Mouse (Mus musculus) MEL (cell line): ENCODE measurements around the gene Nos3. TPM values are rescaled to one million over a fixed set of nuclear protein-coding genes. Genes with fewer than 3 reads are reported as not detected.
A peak's percentile ranks its signal among the peaks of the same experiment; 100 is the strongest.

Experiments
- DNase-seq: peaks from one replicate; pipeline ENCODE4 v3.0.0; 2011; ENCODE audit warnings: low read depth, low spot score
- H3K27ac ChIP-seq: 2 replicates; pipeline ENCODE4 v1.5.1; 2012; ENCODE audit warnings: low read depth, mild to moderate bottlenecking, control low read depth, low read length, moderate library complexity; ENCODE audit not compliant: control insufficient read depth
- H3K27me3 ChIP-seq, 2 experiments: fragments of 150-350 bp in 1 of 2; sonication (generic) in 1 of 2; 2 replicates each; pipeline ENCODE4 v1.6.1; 2012; ENCODE audit warnings: low read length in 2 of 2, mild to moderate bottlenecking in 2 of 2, improper control_type of control experiment in 1 of 2, moderate library complexity in 1 of 2; ENCODE audit not compliant: insufficient read depth in 2 of 2, control insufficient read depth in 1 of 2
- H3K36me3 ChIP-seq, 2 experiments: 2 replicates each; pipeline ENCODE4 v1.6.1; 2012 to 2014; ENCODE audit warnings: low read length in 2 of 2, improper control_type of control experiment in 1 of 2, inconsistent platforms in 1 of 2, mild to moderate bottlenecking in 1 of 2; ENCODE audit not compliant: insufficient read depth in 2 of 2, control insufficient read depth in 1 of 2
- H3K4me1 ChIP-seq, 2 experiments: fragments of 150-350 bp in 1 of 2; sonication (generic) in 1 of 2; 2 replicates each; pipeline ENCODE4 v1.6.1; 2012; ENCODE audit warnings: low read length in 2 of 2, improper control_type of control experiment in 1 of 2, mild to moderate bottlenecking in 1 of 2; ENCODE audit not compliant: insufficient read depth in 2 of 2, control insufficient read depth in 1 of 2
- H3K4me3 ChIP-seq, 2 experiments: fragments of 150-350 bp in 1 of 2; sonication (generic) in 1 of 2; 2 replicates each; pipeline ENCODE4 v1.5.1; 2012; ENCODE audit warnings: low read depth in 2 of 2, low read length in 2 of 2, mild to moderate bottlenecking in 2 of 2, moderate library complexity in 2 of 2, control low read depth in 1 of 2, improper control_type of control experiment in 1 of 2; ENCODE audit not compliant: control insufficient read depth in 1 of 2, insufficient read depth in 1 of 2
- H3K79me2 ChIP-seq: 2 replicates; pipeline ENCODE4 v1.6.1; 2012; ENCODE audit warnings: mild to moderate bottlenecking, low read length, moderate library complexity; ENCODE audit not compliant: control insufficient read depth, poor library complexity, insufficient read depth
- H3K9ac ChIP-seq: 2 replicates; pipeline ENCODE4 v1.6.1; 2012; ENCODE audit warnings: low read depth, mild to moderate bottlenecking, control low read depth, low read length, moderate library complexity; ENCODE audit not compliant: control insufficient read depth, poor library complexity, severe bottlenecking
- H3K9me3 ChIP-seq: fragments of 150-350 bp; sonication (generic); replicated peaks from 2 replicates; pipeline ENCODE4 v1.6.1; 2012; ENCODE audit warnings: mild to moderate bottlenecking, low read length, improper control_type of control experiment, moderate library complexity; ENCODE audit not compliant: insufficient read depth
- BHLHE40 ChIP-seq: IDR thresholded peaks from 2 replicates; pipeline ENCODE4 v1.6.1; 2012; ENCODE audit warnings: low read depth, mild to moderate bottlenecking, inconsistent platforms, low read length, improper control_type of control experiment, borderline replicate concordance
- CHD1 ChIP-seq: IDR thresholded peaks from 2 replicates; pipeline ENCODE4 v1.6.1; 2012; ENCODE audit warnings: low read depth, mild to moderate bottlenecking, inconsistent platforms, low read length, improper control_type of control experiment
- CHD2 ChIP-seq: IDR thresholded peaks from 2 replicates; pipeline ENCODE4 v1.6.1; 2011; ENCODE audit warnings: low read length, improper control_type of control experiment
- E2F4 ChIP-seq: IDR thresholded peaks from 2 replicates; pipeline ENCODE4 v1.6.1; 2011; ENCODE audit warnings: low read depth, low read length, improper control_type of control experiment, borderline replicate concordance
- ELF1 ChIP-seq: IDR thresholded peaks from 2 replicates; pipeline ENCODE4 v1.6.1; 2014; ENCODE audit warnings: low read depth, mild to moderate bottlenecking, inconsistent platforms, low read length, improper control_type of control experiment, moderate library complexity
- EP300 ChIP-seq, 2 experiments: IDR thresholded peaks; 2 replicates each; pipeline ENCODE4 v1.6.1; 2011; ENCODE audit warnings: improper control_type of control experiment in 2 of 2, low read length in 2 of 2, low read depth in 1 of 2, mild to moderate bottlenecking in 1 of 2
- ETS1 ChIP-seq: IDR thresholded peaks from 2 replicates; pipeline ENCODE4 v1.6.1; 2012; ENCODE audit warnings: low read depth, mild to moderate bottlenecking, inconsistent platforms, low read length, improper control_type of control experiment, moderate library complexity
- GABPA ChIP-seq: IDR thresholded peaks from 2 replicates; pipeline ENCODE4 v1.6.1; 2012; ENCODE audit warnings: low read depth, mild to moderate bottlenecking, inconsistent platforms, low read length, improper control_type of control experiment, moderate library complexity
- GATA1 ChIP-seq: IDR thresholded peaks from 2 replicates; pipeline ENCODE4 v1.6.1; 2011; ENCODE audit warnings: low read depth, low read length, improper control_type of control experiment
- HCFC1 ChIP-seq: IDR thresholded peaks from 2 replicates; pipeline ENCODE4 v1.6.1; 2012; ENCODE audit warnings: low read depth, mild to moderate bottlenecking, inconsistent platforms, low read length, improper control_type of control experiment, moderate library complexity
- KAT2A ChIP-seq: conservative IDR thresholded peaks from 2 replicates; pipeline ENCODE4 v1.6.1; 2012; ENCODE audit warnings: low read depth, low read length, improper control_type of control experiment, inconsistent platforms
- MAFK ChIP-seq: IDR thresholded peaks from 2 replicates; pipeline ENCODE4 v1.6.1; 2011; ENCODE audit warnings: low read depth, mild to moderate bottlenecking, low read length, improper control_type of control experiment, borderline replicate concordance
- MAZ ChIP-seq: IDR thresholded peaks from 2 replicates; pipeline ENCODE4 v1.6.1; 2012; ENCODE audit warnings: low read depth, mild to moderate bottlenecking, inconsistent platforms, low read length, improper control_type of control experiment
- MEF2A ChIP-seq: IDR thresholded peaks from 2 replicates; pipeline ENCODE4 v1.6.1; 2014; ENCODE audit warnings: low read depth, mild to moderate bottlenecking, inconsistent platforms, low read length, improper control_type of control experiment; ENCODE audit not compliant: poor library complexity, insufficient replicate concordance, severe bottlenecking; ENCODE audit errors: extremely low read depth
- MXI1 ChIP-seq: IDR thresholded peaks from 2 replicates; pipeline ENCODE4 v1.6.1; 2011; ENCODE audit warnings: mild to moderate bottlenecking, low read depth, low read length, improper control_type of control experiment
- MYB ChIP-seq: IDR thresholded peaks from 2 replicates; pipeline ENCODE4 v1.6.1; 2011; ENCODE audit warnings: mild to moderate bottlenecking, low read depth, low read length, improper control_type of control experiment
- MYC ChIP-seq: IDR thresholded peaks from 2 replicates; pipeline ENCODE4 v1.6.1; 2011; ENCODE audit warnings: low read depth, mild to moderate bottlenecking, low read length, improper control_type of control experiment, moderate library complexity
- NELFE ChIP-seq: IDR thresholded peaks from 2 replicates; pipeline ENCODE4 v1.6.1; 2011; ENCODE audit warnings: low read depth, low read length, improper control_type of control experiment
- NRF1 ChIP-seq: IDR thresholded peaks from 2 replicates; pipeline ENCODE4 v1.6.1; 2014; ENCODE audit warnings: low read depth, mild to moderate bottlenecking, inconsistent platforms, low read length, improper control_type of control experiment, moderate library complexity; ENCODE audit not compliant: poor library complexity, insufficient read depth, severe bottlenecking
- POLR2AphosphoS2 ChIP-seq: IDR thresholded peaks from 2 replicates; pipeline ENCODE4 v1.6.1; 2011; ENCODE audit warnings: low read length, improper control_type of control experiment
- POLR2AphosphoS5 ChIP-seq: IDR thresholded peaks from 2 replicates; pipeline ENCODE4 v1.6.1; 2012; ENCODE audit warnings: low read depth, borderline replicate concordance, mild to moderate bottlenecking, inconsistent platforms, low read length, moderate library complexity, mixed read lengths
- RAD21 ChIP-seq: IDR thresholded peaks from 2 replicates; pipeline ENCODE4 v1.6.1; 2011; ENCODE audit warnings: mild to moderate bottlenecking, low read depth, low read length, improper control_type of control experiment
- RCOR1 ChIP-seq: IDR thresholded peaks from 2 replicates; pipeline ENCODE4 v1.6.1; 2012; ENCODE audit warnings: low read depth, mild to moderate bottlenecking, inconsistent platforms, low read length, improper control_type of control experiment
- SMC3 ChIP-seq: IDR thresholded peaks from 2 replicates; pipeline ENCODE4 v1.6.1; 2011; ENCODE audit warnings: low read depth, low read length, improper control_type of control experiment
- TBP ChIP-seq: IDR thresholded peaks from 2 replicates; pipeline ENCODE4 v1.8.0; 2011; ENCODE audit warnings: low read depth, low read length, improper control_type of control experiment
- TCF12 ChIP-seq: IDR thresholded peaks from 2 replicates; pipeline ENCODE4 v1.6.1; 2014; ENCODE audit warnings: low read depth, mild to moderate bottlenecking, inconsistent platforms, low read length, improper control_type of control experiment, moderate library complexity
- UBTF ChIP-seq: IDR thresholded peaks from 2 replicates; pipeline ENCODE4 v1.6.1; 2012; ENCODE audit warnings: low read depth, mild to moderate bottlenecking, inconsistent platforms, low read length, improper control_type of control experiment, moderate library complexity, borderline replicate concordance; ENCODE audit not compliant: insufficient read depth
- USF1 ChIP-seq: IDR thresholded peaks from 2 replicates; pipeline ENCODE4 v1.6.1; 2014; ENCODE audit warnings: low read depth, mild to moderate bottlenecking, inconsistent platforms, low read length, improper control_type of control experiment, moderate library complexity
- ZC3H11A ChIP-seq: IDR thresholded peaks from 2 replicates; pipeline ENCODE4 v1.6.1; 2012; ENCODE audit warnings: low read depth, mild to moderate bottlenecking, inconsistent platforms, low read length, improper control_type of control experiment
- ZKSCAN1 ChIP-seq: IDR thresholded peaks from 2 replicates; pipeline ENCODE4 v1.6.1; 2012; ENCODE audit warnings: low read depth, mild to moderate bottlenecking, inconsistent platforms, low read length, improper control_type of control experiment, moderate library complexity
- ZMIZ1 ChIP-seq: IDR thresholded peaks from 2 replicates; pipeline ENCODE4 v1.6.1; 2012; ENCODE audit warnings: low read depth, mild to moderate bottlenecking, inconsistent platforms, low read length, improper control_type of control experiment, moderate library complexity
- ZNF384 ChIP-seq: IDR thresholded peaks from 2 replicates; pipeline ENCODE4 v1.6.1; 2012; ENCODE audit warnings: low read depth, mild to moderate bottlenecking, inconsistent platforms, low read length, improper control_type of control experiment
- polyA plus RNA-seq, 2 experiments: library from polyadenylated mRNA; stranded (reverse) in 1 of 2; unstranded in 1 of 2; fragments of >175 nt in 1 of 2; fragments of >200 nt in 1 of 2; gene quantifications; 2 replicates each; pipeline versions ENCODE4 v1.2.1 to v1.2.4; 2012; ENCODE audit warnings: low replicate concordance in 2 of 2, low read depth in 1 of 2; ENCODE audit not compliant: insufficient read length in 2 of 2, insufficient read depth in 1 of 2, missing spikeins in 1 of 2
- total RNA-seq: library from RNA; depleted of rRNA; stranded (reverse); fragments of 300-350 nt; gene quantifications from 2 replicates; pipeline ENCODE4 v1.2.3, GENCODE M21; 2012

Nos3 gene
- total and polyA plus RNA-seq, 3 experiments = 3.9 to 6.2 TPM; not detected in 1

DNA sequence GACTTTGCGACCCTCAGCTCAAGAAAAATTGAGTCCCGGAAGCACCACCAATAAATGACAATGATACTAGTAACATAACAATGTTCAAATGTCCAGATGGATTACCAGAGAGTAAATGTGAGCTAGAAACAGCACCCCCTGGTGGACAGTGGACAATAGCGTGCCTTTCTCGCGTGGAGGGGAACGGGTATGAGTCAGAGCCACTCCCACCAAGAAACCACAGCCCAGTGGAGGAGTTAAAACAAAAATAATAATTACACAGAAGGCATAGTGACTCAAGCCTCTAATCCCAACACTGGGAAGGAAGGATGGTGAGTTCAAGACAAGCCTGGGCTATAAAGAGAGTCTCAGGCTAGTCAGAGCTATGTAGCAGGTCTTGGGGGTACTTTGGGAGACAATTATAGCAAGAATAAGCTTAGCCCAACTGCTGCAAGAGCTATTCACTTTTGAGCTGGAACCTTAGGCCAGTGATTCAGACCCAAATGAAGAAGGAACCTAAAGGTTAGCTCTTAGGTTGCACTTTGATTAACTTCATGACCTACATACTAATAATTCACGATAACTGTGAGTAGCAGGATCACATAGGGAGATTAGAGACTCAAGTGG, 28.9 kb downstream of the Nos3 start, which contains the start of gene Abcb8 (continued):
- TF ChIP-seq TCF12 = peak; percentile 57; the same call in 1 of the 2 replicates
- peak; percentile 76 for TF ChIP-seq ELF1
- peak; percentile 68 for TF ChIP-seq RAD21
- TF ChIP-seq EP300 (IDR thresholded peaks at IDR 0.05; ENCODE audit: low read depth in 1 of 2, low read length in 2 of 2) = peak; percentile 53 to 60; a peak in 2 of 4 replicates
- TF ChIP-seq POLR2AphosphoS5 = no peak
- TF ChIP-seq KAT2A = no peak; the same call in 1 of the 2 replicates
- TF ChIP-seq ZC3H11A = peak; percentile 71
- TF ChIP-seq MEF2A = no peak
- TF ChIP-seq GABPA = no peak
- peak; percentile 77 for TF ChIP-seq TBP
- peak; percentile 17; the same call in 1 of the 2 replicates for TF ChIP-seq BHLHE40
- no peak for TF ChIP-seq UBTF
- no peak for TF ChIP-seq ZKSCAN1
- peak; percentile 91 for TF ChIP-seq MXI1

DNA sequence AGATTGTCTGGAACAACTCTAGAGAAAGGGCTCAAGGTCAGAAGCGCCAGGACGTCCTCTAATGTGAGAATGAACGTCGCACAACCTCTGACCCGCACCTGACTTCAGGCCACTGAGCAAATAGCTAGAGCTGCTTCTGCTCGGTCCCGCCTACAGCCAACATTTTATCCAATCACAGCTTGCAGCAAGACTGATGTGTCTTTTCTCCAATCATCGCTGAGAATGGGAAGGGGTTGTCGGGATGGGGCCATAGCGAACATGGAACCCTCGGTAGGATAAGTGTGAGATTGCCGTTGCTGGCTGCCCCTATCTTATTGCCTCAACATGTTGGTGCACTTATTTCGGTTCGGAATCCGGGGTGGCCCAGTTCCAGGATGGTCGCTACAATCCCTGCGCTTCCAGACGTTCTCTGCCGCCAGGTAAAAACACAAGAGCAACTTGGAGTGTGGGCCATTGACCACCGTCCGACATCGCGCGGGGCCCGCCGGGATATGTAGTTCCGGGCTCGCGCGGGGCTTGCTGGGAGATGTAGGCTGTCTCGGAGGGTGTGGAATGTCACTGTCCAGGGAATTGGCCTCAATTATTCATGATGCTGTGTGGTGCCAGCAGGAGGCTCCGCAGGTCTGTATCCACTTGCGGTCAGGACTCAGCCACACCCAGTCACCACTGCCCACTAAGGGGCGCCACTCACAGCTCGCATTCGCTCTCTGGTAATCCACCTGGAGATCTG, 29.7 kb downstream of the Nos3 start:
- peak; percentile 100 for DNase-seq
- Histone ChIP-seq H3K9me3 (no peaks in the 10 kb centered on the region), H3K4me1 (peaks cover 14 to 19% of the 10 kb centered on the region in 2 experiments), H3K79me2 (peaks cover 3% of the 10 kb centered on the region), H3K27me3 (no peaks in the 10 kb centered on the region), H3K36me3 (peaks cover 2 to 18% of the 10 kb centered on the region in 2 experiments; a peak in 3 of 4 replicates), H3K9ac (peak overlapping the region; percentile 85), H3K4me3 (peak overlapping the region; percentile 83 to 91), H3K27ac (peak overlapping the region; percentile 90)
- peak; percentile 40; the same call in 1 of the 2 replicates for TF ChIP-seq NRF1
- peak; percentile 35 for TF ChIP-seq SMC3
- TF ChIP-seq MXI1 = peak; percentile 24; the same call in 1 of the 2 replicates
- no peak for TF ChIP-seq MYB
- no peak for TF ChIP-seq RCOR1
- TF ChIP-seq ZNF384 = 0 out of 2 replicates have a peak, but pooled peaks have one; percentile 46
- no peak for TF ChIP-seq MYC
- peak; percentile 80 for TF ChIP-seq USF1
- TF ChIP-seq ETS1 = peak; percentile 61
- TF ChIP-seq ZMIZ1 = peak; percentile 98
- TF ChIP-seq E2F4 = no peak
- peak; percentile 49 for TF ChIP-seq TCF12
- peak; percentile 93 for TF ChIP-seq HCFC1
- no peak for TF ChIP-seq MAFK
- TF ChIP-seq GATA1 = no peak
- peak; percentile 66; the same call in 1 of the 2 replicates for TF ChIP-seq POLR2AphosphoS5
- TF ChIP-seq RAD21 = peak; percentile 2
- peak; percentile 70 for TF ChIP-seq NELFE
- peak; percentile 72 for TF ChIP-seq KAT2A
- 0 out of 2 replicates have a peak, but pooled peaks have one; percentile 9 for TF ChIP-seq CHD1
- TF ChIP-seq TBP = peak; percentile 95
- peak; percentile 97 for TF ChIP-seq POLR2AphosphoS2
- TF ChIP-seq MAZ = peak; percentile 90
- no peak for TF ChIP-seq GABPA
- peak; percentile 85 for TF ChIP-seq CHD2
